Mouse (Mus musculus) retina, postnatal 1 day (tissue): Measurements from ENCODE around the gene Tbl1x.

Experiments used
- DNase-seq: peaks from one replicate; pipeline ENCODE4 v3.0.0-alpha.2; 2012

Tbl1x gene

DNA sequence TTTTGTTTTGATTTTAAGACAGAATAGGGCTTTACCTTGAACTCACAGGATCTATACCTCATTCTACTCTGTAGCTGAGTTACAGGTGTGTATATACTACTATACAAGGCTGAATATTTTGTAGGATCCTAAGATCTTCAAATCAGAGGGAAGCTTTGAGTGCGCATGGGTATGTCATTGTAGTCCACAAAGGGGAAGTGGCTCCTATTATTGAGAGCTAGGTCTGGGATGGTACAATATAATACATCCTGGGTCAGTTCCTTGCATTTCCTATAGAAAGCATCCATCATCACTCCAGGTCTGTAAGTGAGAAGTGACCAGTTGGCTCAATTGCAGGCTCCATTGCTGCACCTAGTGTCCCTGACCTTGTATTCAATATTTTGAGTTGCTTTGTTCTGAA, 102.2 kb downstream of the Tbl1x start:
- no peak for DNase-seq

DNA sequence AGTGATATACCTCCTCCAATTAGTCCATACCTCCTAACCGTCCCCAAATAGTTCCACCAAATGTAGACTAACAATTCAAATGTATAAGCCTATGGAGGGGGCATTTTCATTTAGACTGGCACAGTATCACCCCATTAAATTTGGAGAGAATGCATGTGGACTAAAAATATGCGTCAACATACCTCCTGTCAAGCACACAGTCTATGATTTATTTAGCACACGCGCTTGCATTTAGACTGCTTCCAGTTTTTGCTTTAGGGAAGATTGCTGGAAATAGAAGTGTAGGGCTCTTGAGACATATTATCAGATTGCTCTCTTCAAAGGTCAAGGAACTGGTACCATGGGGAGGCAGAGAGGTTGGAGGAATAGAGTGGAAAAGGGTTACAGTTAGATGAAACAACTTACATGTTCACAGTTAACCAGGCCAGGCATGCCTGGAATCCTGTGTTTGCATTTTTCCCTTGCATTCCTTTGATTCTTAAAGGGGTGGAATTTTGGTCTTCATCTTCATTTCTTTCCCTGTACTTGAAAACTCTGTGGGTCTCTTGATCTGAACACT, 105.0 kb downstream of the Tbl1x start:
- peak; percentile 1 for DNase-seq

DNA sequence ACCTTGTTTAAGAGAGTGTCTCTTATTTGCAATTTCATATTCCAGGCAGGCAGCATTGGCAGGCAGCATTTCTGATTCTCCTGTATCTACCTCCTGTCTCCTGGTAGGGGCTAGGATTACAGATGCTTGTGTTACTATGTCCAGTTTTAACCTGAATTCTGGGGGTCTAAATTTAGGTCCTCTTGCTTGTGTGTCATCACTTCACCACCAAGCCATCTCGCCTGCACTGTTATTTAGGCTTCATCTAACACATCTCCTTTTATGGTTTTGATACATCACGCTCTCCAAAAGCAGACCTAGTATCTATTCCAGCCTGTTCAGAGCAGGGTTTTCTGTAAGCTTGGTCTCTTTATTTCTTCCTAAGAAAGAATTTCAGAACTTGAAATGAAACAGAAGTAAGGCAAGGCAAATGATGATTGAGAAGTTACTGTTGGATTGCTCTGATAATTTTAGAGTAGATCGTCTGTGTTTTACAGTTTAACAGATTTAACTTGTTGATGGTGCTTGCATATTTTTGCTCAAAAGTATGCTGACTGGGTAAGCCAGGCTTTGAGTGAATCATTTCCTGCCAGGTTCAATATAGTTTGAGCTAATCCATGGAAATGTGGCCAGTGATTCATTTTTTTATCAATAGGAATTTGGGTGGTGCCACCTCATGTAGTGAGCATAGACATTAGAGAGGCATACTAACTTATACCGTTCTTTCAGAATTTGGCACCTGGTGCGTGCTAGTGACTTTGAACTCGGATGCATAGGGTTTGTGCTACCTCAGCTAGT, 106.7 kb downstream of the Tbl1x start:
- no peak for DNase-seq

DNA sequence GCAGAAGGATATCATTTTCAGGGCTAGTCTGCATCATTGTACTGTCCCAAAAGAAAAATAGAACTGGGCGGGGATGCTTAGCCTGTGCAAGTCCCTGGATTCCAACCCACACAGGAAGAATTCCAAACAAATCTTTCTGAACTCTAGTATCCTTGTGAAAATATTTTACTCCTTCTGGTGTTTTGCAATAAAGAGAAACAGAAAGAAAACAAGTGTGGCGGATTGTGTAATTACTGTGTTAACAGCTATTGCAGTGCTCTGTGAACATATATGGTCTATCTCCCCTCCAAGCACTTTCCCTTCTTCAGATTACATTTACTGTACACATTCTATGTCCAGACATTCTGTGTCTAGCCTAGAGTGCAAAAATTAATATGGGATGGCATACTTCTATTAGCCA, 119.6 kb downstream of the Tbl1x start:
- DNase-seq = no peak

DNA sequence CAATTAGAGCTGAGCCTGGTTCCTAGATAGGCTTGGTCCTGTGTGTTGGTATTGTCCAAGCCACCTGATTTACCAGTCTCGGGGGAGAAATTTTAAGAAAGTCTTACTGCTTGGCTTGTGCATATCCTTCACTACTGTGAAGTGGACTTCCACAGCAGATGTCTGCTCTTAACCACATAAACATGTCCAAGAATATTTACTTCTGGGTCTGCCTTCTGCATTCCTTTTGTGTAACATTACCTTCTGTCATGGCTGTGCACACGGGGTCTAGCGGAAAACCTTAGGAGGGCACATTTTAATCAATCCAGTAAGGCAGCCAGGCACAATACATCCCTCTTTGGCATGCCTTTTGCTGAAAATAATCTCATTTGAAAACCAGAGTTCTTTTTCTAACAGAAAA, 125.7 kb downstream of the Tbl1x start:
- DNase-seq = no peak

DNA sequence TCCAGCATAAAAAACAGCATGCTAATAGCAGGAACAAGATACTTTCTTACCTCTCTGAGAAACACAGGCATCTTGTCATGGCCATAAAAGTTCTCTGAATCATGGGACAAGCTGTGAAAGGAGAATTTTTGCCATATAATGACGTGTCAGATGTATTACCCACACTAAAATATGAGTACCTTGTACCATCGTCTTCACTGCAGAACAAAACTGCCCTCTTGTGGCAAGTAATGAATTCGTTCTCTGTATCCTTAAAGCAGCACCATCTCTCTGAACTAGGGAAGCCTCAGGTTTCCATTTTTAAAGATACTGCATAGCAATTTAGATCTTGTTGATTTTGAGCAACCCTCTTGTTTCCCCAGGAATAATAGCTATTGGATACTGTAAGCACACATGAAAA, 127.3 kb downstream of the Tbl1x start:
- DNase-seq = peak; percentile 61

DNA sequence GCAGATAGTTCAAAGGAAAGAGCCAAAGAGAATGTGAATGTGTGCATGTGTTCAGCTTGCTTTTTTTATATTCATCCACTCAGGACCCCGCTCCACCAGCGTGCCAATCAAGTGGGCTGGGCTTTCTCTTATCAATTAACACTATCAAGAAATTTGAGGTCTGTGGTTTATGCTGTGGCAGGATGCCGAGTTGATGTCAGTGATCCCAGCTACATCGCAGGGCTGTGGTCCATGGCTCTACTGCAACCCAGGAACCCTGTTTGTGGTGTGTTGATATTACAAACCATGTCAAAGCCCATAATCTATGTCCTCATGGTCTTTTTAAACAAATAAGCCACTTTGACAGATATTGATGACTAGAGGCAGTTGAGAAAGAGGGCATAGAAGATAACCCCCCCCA, 129.5 kb downstream of the Tbl1x start:
- no peak for DNase-seq

DNA sequence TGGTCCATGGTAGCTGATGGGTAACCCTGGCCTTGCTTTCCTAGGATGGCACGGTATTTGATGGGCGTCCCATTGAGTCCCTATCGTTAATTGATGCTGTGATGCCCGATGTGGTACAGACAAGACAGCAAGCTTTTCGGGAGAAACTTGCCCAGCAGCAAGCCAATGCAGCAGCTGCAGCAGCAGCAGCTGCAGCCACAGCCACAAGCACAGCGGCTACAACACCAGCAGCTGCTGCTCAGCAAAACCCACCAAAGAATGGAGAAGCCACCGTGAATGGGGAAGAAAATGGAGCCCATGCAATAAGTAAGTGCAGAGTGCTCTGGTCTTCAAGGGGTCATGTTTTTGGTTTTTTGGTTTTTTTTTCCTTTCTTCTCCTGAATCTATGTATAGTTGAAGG, 135.4 kb downstream of the Tbl1x start:
- DNase-seq = no peak

DNA sequence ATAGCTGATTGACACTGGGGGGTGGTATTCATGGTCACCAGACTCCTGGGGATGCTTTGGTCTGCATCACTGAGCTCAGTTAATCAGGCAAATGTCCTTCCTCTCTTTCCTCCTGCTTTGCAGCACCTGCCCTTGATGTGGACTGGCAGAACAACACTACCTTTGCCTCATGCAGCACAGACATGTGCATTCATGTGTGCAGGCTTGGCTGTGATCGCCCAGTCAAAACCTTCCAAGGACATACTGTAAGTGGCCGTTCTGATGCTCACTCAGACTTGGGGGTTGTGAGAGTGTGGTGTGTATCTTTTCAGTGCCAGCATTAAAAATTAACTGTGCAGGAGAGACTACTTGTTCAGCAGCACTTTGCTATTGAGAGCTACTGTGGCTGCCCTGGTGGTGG, 139.4 kb downstream of the Tbl1x start:
- peak; percentile 3 for DNase-seq

DNA sequence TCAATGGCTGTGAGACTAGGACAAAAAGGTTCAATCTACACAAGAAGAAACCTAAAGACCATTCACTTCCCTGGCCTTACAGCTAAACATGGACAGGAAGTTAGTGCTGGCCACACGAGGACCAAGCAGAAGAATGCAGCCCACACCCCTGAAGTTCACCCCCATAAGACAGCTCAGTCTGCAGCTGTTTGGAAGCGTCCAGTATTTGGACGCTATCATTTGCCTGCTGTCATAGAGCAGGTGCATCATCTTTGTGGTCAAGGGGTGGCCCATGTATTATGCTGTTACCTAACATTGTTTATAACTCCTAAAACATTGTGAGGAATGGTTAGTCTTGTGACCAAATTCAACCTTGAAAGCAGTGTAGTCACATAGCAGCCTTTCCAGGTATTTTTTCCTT, 151.2 kb downstream of the Tbl1x start:
- no peak for DNase-seq

DNA sequence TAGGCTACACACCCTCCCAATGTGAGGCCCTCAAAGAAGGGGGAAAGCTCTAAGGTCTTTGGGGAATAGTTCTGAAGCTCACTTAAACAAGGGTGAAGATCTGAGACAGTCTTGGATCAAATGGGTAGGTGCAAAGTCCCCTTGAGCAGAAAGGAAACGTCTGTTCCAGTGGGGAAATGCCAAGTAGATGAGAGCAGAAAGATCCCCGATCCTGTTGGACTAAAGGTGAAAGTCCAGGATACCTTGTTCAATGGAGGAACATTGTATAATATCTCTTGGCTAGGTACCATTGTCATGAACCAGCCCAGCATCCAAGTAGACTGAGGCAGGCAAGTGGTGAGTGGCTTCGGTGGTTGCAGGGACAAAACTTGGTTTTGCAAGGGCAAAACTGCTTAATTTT, 152.5 kb downstream of the Tbl1x start:
- DNase-seq = no peak

DNA sequence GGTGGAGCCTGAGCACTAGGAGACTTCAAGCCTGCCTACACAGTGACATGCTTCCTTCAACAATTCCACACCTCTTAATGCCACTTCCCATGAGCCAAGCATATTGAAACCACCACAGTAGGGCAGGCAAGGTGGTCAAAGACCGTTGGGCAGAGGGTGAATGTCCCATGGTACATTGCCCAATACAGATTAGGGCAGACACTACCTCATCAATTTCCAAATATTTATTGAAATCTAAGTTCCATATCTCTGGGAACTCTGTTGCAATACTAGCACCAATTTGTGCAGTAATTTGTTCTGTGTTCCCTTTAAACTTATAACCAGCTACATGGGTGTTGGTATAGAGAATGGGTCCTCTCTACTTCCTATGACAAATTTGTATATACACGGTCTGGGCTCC, 154.2 kb downstream of the Tbl1x start:
- no peak for DNase-seq

DNA sequence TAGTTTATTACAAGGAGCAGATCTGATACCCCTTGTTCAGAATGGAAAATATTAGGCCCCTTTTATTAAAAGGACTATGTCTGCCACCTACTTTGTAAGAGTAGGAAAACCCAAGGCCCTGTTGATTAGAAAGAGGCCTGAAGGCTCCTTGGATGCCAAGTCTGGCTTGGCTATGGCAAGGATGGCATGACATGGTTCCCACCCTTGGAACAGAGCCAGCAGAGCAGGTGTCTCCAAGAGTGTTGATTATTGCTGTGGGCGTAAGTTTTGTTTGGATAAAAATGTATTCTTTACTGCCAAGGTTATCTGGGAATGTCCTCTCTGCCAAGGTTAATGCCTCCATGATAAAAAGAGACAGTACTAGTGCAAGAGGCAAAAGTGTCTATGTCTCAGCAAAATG, 156.1 kb downstream of the Tbl1x start:
- no peak for DNase-seq

DNA sequence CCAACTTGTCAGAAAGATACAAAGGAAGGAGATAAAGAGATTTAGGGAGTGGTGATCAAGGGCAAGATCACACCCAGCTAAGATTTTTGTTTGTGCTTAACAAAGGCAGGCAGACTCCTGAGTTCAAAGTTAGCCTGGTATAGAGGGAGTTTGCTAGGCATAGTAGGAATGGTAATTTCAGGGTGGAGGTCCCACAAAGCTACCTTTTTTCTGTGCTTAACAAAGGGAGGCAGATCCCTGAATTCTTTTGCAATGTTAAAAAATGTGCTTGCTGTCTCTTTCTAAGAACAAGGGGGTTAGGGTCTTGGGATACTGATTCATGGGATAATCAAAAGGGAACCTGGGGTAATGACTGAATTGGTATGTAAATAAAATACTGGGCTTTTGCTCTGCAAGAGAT, 156.6 kb downstream of the Tbl1x start:
- DNase-seq = no peak

DNA sequence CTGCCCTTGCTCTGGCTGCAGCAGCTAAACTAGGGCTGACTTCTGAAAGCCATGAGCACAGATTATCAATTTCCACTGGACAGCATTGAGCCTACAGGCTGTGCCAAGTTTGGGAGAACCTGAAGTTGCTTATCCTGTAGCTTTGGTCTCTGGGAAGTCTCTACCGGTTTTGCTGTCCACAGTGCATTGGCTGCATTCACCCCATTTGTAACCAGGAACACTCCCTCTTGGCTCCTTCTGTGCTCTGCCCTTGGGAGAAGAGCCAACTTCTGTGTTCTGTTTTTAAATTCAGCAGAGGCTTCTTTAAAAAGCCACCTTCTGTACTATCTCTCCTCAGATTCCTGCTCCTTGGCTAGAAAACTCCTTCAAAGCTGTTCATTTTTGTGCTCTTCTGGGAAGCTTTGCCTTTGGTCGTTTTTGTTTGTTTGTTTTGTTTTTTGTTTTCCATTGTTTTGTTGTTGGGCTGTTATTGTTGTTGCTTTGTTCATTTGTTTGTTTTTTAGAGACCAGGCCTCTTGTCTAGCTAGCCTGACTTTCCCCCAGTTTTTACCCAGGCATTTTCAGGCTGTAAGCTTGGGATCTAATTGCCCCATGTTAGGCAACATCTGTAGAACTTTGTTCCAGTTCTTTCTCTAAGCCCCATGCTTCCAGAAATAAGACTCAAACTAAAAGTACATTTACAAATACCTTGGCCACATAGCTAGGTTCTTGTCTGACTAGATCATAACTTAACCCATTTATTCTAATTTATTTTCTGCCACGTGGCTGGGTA, 159.2 kb downstream of the Tbl1x start:
- DNase-seq = no peak
